Mouse (Mus musculus) brain, embryonic 18.5 days (tissue): ENCODE measurements around the gene Xylb.
"Not testable (repeated sequence)": the region's sequence is repeated elsewhere in the genome, so short reads cannot be mapped to it uniquely, and the experiment has no call there.

Experiments
- DNase-seq: peaks from one replicate; pipeline ENCODE4 v3.0.0-alpha.2; 2012; ENCODE audit warnings: low read depth, low spot score

Xylb gene

GRCm38 (mm10) chr9:119340909-119341816 lies 16.0 kb upstream of the Xylb start, which contains the start of gene Myd88:
Gene Myd88 (minus strand): TSS chr9:119341411.
- DNase-seq, result peak; percentile 95

GRCm38 (mm10) chr9:119342728-119343127 lies 14.5 kb upstream of the Xylb start:
- no peak for DNase-seq

- no peak for DNase-seq
Observed at GRCm38 (mm10) chr9:119346376-119346775, 10.8 kb upstream of the Xylb start.

- no peak for DNase-seq
Observed at GRCm38 (mm10) chr9:119350531-119350930, 6.7 kb upstream of the Xylb start.

- DNase-seq, result no peak
Observed at GRCm38 (mm10) chr9:119350947-119351705, 6.1 kb upstream of the Xylb start.

- no peak for DNase-seq
Observed at GRCm38 (mm10) chr9:119352060-119352459, 5.1 kb upstream of the Xylb start.

GRCm38 (mm10) chr9:119353926-119354325 lies 3.3 kb upstream of the Xylb start:
- no peak for DNase-seq

GRCm38 (mm10) chr9:119355943-119356342 lies 1.2 kb upstream of the Xylb start:
- no peak for DNase-seq

GRCm38 (mm10) chr9:119358058-119358429 lies 863 bp downstream of the Xylb start:
- no peak for DNase-seq

GRCm38 (mm10) chr9:119361416-119361815 lies 4.2 kb downstream of the Xylb start:
- DNase-seq, result no peak

- no peak for DNase-seq
Observed at GRCm38 (mm10) chr9:119363229-119363628, 6.0 kb downstream of the Xylb start.

- DNase-seq, result no peak
Observed at GRCm38 (mm10) chr9:119365284-119365683, 8.1 kb downstream of the Xylb start, which contains the start of gene Slc22a14. Gene Slc22a14 (minus strand): TSS chr9:119365553.

GRCm38 (mm10) chr9:119368367-119368766 lies 11.2 kb downstream of the Xylb start:
- DNase-seq, result no peak

GRCm38 (mm10) chr9:119370770-119371169 lies 13.6 kb downstream of the Xylb start:
- DNase-seq, result not testable (repeated sequence)

GRCm38 (mm10) chr9:119371251-119371650 lies 14.1 kb downstream of the Xylb start:
- DNase-seq, result no peak

- DNase-seq, result no peak
Observed at GRCm38 (mm10) chr9:119375008-119375407, 17.8 kb downstream of the Xylb start.

- no peak for DNase-seq
Observed at GRCm38 (mm10) chr9:119375556-119375955, 18.4 kb downstream of the Xylb start.

GRCm38 (mm10) chr9:119378231-119378630 lies 21.1 kb downstream of the Xylb start:
- DNase-seq, result no peak

- no peak for DNase-seq
Observed at GRCm38 (mm10) chr9:119382603-119383002, 25.4 kb downstream of the Xylb start.

GRCm38 (mm10) chr9:119388956-119389355 lies 31.8 kb downstream of the Xylb start:
- DNase-seq, result no peak

GRCm38 (mm10) chr9:119390214-119390613 lies 33.0 kb downstream of the Xylb start:
- no peak for DNase-seq

- no peak for DNase-seq
Observed at GRCm38 (mm10) chr9:119394808-119395207, 37.6 kb downstream of the Xylb start.

- DNase-seq, result no peak
Observed at GRCm38 (mm10) chr9:119401351-119401750, 44.2 kb downstream of the Xylb start.
